Mouse (Mus musculus): Measurements from ENCODE around the gene Kpna2.
A peak's percentile ranks its signal among the peaks of the same experiment; 100 is the strongest.

The Kpna2 gene

DNA sequence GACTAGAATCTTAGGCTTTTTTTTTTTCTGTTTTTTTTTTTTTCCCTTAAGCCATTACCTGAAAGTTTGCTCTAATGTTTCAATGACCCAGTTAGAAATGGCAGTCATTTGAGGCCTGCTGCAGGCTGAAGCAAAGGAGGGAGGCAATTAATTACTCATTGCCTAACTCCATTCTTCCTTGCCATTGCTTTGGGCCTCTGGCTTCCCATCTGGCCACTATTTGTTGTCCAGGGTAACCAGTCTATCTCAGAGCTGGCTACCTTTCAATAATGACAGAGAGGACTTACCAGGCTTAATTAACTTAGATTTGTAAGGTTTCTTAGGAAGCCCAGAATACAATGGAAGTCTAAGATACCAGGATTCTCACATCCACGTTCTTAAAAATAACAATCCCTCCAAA, 17.6 kb downstream of the Kpna2 start:
- DNase-seq = no peak

DNA sequence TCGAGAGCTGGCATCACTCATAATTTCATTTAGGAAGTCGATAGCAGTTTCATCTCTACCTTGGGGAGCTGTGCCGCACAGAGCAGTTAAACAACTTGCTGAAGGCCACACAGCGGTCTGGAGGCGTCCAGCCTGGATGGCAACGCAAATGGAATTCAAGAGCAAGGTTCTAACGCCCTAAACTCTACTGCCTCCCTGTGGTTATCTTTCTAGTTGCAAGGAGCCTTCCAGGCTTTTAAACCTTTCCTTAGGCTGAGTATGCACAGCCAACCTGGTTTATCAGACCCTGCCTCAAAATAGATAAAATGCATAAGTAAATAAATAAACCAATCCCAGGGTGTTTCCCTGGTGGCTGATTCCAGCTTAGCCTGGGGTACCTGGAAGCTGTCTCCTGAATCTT, 18.9 kb downstream of the Kpna2 start:
- DNase-seq = no peak

DNA sequence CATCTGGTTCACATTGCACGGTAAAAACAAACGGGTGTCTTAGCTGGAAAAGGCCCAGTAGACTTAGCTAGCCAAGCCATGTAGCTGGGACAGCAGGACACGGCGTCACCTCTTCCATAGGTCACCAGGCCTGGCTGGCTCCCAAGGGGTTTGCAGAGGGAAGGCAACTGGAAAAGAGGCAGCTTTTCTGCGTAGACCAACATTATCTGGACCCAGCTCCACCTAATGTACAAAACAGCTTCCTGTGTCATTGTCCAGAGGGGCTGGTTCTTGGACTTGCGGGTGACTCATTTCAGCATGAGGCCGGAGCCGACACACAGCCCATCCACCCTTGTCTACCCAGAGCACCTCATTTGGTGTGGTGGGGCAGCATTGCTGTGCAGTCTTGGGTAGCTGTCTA, 23.1 kb downstream of the Kpna2 start:
- no peak for DNase-seq

DNA sequence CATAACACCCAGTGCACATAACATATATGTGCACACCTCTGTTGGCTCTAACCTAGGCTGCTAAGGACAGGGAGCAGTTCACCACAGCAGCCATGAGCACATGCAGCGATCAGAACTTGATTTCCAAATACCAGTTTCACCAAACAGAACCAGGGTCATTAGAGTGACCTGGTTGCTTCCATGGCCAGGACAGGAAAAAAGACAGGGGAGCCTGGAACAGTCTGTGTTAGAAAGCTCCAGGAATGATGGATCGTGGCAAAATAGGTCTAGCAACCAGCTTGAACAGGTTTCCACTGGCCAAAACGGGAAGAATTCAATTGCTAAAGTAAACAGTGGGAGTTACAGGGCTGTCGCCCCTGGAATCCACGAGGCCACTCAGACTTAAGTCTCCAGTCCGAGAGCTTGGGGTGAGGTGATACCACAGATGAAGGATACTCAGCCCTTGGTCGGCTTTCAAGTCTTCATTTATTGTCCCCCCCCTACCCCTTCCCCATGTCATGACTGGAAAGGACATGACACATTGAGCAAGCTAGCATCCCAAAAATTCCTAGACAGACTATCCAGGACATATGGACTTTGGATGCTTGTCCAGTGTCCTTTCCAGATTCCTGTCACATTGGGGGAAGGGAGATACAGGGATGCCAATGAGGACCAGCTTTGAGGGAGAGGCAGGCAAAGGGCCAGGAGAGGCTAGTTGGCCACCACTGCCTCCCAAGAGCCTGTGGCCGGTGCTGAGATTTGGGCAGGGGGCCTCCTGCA, 23.7 kb downstream of the Kpna2 start:
- DNase-seq = no peak

DNA sequence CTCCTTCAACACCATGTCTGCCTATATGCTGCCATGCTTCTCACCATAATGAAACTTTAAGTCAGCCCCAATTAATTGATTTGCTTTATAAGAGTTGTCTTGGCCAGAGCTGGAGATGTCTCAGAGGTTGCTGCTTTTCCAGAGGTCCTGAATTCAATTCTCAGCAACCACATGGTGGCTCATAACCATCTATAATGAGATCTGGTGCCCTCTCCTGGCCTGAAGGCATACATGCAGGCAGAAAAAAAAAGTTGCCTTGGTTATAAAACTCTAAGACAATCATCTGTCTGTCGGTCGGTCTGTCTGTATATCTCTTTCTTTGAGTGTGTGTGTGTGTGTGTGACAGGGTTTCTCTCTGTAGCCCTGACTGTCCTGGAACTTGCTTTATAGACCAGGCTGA, 24.9 kb downstream of the Kpna2 start:
- no peak for DNase-seq

DNA sequence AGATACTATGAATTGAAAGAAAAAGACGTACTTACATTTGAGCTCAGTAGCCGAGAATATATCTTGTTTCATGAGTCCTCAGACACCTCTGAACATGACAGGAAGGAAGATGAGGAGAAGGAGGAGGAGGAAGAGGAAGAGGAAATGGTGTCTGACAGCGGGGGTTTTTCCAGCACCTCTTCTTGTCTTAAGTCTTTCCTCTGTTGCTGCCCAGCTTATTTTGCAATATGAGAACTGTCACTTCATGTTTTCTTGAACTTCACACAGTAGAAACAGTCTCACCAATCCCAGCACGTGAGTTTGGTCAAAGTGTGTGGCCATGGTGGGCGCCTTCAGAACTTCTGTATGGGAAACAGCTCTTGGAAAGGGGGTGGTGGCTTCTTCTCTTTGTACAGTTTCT, 26.3 kb downstream of the Kpna2 start:
- DNase-seq = no peak

DNA sequence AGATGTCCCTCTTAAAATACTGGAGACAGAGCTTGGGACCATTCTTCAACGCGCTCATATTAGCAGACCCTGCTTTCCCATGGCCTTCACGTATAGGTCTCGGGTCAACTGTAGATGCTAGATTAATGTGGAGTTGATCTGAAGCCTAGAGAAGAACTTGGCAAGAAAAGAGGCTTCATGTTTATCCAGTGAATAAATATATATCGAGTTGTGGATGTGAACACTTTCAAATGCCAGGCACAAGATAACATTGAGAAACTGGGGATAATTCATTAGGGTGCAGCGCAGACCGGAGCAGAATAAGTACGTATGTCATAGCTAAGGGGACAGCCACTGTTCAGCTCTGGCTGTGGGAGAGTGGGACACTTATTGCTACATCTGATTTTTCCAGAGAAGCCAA, 29.5 kb downstream of the Kpna2 start:
- no peak for DNase-seq

DNA sequence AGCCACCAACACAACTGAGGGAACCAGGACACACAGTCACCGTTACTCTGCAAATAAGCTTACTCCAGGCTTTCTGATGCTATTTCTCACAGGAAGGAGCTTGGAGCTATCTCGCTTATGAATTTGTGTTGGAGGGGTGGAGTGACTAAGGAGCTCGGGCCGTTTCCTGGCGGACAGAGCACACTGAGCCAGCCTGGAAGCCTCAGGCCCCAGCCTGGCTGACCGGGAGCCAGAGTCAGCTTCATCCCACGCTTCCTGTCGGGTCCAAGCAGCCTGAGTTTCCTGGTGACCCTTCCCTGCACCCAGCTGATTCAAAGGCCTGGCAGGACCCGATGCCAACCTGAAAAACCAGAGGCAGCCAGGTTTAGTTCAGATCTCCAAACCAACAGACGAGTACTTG, 31.7 kb downstream of the Kpna2 start:
- DNase-seq = no peak

DNA sequence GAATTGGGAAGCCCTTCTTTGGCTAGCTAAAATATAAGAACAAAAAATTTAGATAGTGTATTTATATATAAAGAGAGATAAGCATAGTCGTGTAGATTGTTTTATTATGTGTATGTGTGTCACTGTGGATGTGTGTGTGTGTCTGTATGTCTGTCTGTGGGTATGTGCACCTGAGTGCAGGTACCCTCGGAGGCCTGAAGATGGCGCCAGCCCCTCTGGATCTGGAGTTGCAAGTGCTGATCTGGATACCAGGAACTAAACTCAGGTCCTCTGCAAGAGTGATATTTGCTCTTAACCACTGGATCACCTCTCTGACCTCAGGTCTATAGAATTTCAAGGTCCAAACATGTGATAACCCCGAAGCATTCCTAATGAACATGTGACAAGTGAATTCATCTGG, 33.5 kb downstream of the Kpna2 start:
- no peak for DNase-seq

DNA sequence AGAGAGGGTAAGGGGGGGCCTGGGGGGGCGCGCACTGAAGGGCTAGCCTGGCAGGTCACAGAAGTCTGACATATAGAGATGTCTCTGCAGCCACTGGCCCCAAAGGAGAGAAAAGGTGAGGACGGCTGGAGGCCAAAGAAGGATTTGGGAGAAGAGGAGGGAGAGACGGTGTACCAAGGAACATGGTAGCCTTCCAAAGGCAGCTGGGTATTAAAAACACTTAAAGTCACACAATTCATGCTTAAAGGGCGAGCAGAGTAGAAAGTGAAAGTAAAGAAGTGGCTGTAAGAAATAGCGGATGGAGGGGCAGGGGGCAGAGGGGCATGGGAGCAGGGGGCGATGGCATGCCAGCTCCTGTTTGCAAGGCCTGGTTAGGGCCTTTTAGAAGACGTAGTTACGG, 37.0 kb downstream of the Kpna2 start:
- no peak for DNase-seq

DNA sequence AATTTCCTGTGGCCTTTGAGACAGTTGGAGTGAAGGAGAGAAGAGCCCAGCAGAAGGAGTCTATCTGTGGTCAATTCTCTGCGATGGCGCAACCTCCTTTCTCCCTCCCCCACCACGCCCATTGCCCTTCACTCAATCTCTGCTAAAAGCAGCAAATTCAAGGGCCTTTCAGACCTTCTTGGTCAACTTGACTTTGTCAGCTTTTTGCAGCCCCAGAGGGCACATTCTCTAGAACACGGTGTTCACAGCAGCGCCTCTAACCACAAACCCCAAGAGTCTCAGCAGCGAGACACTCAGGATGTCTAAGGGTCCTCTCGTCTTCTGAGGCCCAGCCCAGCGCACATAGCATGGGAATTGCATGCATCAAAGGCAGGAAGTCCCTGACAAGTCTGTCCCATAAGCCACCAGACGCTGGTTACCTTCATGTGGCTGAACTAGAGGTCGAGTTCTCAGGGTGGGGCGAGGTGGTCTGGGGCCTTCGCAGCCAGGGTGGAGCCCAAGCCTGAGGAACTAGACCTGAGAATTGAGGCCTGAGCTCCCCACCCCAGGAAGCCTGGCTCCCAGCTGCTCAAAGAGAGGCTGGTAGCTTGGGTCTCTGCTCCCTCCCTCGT, 37.8 kb downstream of the Kpna2 start:
- peak; percentile 69 to 77 for DNase-seq

DNA sequence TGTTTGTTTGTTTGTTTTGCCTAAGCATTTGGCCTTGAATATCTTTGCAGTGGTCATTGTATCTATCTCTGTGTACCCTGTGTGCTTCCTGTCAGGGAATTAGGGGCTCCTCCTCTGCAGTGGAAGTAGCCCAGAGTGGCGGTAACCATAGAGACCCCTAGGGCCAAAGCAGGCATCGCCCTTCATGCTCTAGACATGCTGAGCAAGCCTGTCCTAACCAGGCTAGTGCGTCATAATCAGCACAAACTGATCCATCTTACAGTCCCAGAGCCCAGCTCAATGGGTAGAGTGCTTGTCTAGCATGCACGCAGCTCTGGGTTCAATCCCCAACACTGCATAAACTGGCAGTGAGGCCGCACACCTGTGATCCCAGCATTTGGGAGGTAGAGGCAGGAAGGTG, 40.2 kb downstream of the Kpna2 start:
- DNase-seq = no peak

DNA sequence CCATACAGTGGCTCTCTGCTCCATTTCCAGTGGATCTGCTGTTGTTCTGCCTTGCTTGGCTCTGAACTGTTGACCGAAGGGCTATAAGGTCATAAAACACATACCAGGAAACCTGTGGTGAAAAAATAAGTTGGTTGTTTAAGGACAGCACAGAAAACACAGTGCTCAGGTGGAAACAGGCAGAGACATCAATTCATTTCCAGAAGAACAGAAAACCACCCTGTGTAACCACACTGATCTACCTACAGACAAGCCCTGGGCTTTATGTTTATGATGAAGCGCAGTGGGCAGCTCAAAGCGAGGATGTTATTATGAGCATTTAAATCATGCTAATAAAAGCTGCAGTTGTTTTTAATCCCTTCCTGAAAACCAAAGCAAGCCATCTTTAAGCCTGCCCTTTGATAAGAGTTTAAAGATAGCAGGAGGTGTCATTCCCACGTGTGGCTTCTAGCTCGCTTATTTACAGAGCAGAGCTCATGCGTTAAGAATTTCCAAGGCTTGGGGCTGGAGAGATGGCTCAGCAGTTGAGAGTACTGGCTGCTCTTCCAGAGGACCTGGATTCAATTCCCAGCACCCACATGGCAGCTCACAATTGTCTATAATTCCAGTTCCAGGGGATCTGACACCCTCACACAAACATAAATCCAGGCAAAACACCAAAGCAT, 40.8 kb downstream of the Kpna2 start:
- no peak for DNase-seq

DNA sequence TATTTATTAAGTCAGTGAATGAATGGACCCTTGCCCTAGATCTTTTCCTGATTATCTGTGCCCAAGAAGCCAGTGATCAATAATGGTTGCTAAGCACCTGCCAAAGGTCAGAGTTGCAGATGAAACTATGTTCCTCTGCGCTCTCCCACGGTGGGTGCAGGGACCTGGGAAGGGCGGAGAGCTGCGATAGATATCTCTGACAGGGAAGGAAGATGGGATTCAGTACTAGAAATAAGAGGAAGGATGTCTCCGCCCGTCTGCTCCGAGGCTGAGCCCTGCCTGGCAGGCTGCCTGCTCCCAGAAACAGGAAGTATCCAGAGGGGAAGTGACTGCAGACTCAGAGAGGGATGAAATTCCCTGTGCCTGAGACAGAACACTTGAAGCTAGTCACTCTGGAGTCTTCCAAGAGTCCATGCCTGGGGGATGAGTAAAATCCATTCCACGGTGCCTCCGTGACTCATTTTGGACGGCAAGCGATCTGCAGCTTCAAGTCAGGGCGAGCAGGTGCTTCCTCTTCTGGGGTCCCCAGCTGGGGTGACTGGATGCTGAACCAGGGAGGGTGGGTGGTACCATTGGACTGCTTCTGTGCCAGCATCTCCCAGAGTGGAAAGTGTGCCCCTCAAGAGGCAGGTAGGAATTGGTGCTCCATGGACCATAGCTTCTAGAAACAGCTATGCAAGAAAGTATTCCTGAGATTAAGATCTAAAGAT, 41.9 kb downstream of the Kpna2 start:
- DNase-seq = no peak

DNA sequence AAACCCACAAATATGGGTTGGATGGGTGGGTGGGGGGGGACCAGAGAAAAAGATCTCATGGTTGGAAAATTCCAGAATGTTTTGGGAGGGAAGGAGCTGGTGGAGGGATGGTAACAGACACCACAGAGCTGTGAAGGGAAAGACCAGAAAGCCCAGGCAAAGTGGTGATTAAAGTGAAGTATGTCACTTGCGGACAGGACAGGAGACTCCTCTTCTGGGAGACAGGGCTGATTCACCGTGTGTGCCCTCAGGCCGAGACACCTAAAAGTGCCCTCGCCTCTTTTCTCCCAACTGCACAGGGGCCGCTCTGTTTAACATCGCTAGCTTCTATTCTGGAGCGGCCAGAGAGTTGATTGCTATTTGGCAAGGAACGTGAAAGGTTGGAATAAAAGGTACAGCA, 44.8 kb downstream of the Kpna2 start:
- no peak for DNase-seq

DNA sequence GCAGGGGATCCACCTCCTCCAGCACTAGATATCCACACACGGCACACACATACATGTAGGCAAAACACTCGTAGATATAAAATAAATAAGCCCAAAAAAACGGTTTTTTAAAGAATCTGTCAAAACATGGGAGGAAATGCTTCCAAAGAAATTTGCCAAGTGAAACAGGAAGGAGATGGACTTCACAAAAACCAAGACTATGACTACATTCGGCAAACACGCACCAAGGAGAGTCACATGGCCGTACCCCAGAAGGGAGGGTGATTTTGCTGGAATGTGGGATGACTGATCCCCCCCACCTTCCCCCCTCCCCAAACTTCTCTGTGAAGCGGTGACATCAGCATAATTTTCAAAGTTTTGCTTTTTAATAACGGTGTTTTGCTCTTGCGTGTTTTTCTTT, 45.2 kb downstream of the Kpna2 start:
- no peak for DNase-seq

Data from thymus, postnatal 36 days (tissue).